Mouse (Mus musculus) B cell, adult 2 months (primary cell): ENCODE data around the gene 4930435E12Rik.

ENCODE experiments used
- DNase-seq, 2 experiments: peaks; one replicate each; pipeline ENCODE4 v3.0.0; 2022

The 4930435E12Rik gene

DNA sequence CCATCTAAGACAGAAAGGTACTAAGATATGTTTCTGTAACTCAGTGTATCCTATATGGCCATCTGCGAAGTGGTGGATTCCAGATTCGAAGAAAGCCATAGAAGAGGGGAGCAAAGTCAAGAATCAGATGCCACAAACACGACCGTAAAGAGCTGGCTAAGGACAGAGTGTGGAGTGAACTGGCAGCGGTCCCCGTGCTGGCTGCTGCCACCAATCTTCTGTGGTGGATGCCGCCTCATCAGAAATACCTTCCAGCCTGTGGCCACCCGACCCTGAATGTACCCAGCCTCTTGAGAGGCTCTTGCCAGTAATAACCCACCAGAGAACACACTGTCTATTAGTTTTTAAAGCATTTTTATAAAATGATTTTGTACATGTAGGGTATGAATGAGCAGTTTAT, 60.2 kb downstream of the 4930435E12Rik start:
- no peak for DNase-seq

DNA sequence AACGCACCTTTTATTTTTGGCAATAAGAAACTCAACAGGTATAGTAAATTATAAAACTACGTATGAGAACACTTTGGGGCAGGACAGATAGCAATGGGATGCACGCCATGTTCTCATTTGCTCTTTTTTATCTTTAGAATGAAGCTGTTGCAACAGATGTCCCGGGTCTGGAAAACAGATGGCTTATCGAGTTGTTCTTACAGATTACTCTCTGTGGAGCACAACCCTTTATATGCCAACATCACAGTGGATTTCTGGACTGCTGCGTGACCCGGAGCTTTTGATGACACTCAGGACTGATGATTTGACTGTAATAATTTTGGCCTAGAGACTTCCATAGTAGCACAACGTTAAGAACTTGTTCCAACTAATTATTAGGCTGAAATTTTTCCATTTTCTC, 60.8 kb downstream of the 4930435E12Rik start:
- no peak for DNase-seq

- DNase-seq: no peak
These were observed 61.9 kb downstream of the 4930435E12Rik start for GRCm38 (mm10) chr16:38766671-38767070.

DNA sequence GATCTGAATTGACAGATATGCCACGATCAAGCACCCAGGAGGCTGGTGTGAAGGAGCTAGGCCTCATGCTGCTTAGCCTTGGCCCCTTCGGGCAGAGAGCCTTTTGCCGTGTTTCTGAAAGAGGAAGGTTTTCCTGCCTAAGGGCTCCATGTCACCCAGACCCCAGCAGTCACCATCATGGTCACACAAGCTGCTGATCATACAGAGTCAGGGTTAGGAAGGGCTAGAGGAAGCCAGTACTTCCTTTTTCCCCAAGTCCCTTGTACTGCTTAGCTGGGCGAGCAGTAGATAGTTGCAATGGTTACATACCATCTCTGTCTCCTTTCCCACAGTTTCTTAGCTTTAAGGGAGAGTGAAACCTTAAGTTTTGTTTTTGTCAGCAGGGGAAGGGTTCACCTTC, 65.0 kb downstream of the 4930435E12Rik start:
- DNase-seq: no peak

DNA sequence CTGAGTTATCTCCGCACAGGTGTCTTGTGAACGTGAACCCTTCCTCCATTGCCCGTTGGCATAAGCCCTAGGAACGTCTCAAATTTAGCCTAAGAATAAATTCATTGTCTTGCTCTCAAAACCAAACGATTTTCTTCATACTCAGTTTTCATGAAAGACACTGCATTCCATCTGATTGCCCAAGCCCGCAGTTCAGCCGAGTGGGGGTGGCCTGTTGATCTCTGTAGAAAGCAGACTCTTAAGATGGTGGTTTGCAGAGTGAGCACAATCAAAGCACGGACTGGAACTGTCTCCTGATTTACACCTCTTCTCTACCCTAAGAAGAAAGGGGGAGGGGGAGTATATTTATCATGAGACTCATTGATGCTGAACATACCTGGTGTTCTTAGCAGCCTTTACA, 66.1 kb downstream of the 4930435E12Rik start:
- no peak for DNase-seq
